Mouse (Mus musculus) adrenal gland, adult (tissue): ENCODE measurements around the gene Gm17677.

Source experiments
- DNase-seq, 2 experiments: peaks; one replicate each; pipeline ENCODE4 v3.0.0; 2022 to 2023; ENCODE audit warnings: low spot score in 1 of 2; ENCODE audit not compliant: inconsistent age in 2 of 2

The Gm17677 gene

DNA sequence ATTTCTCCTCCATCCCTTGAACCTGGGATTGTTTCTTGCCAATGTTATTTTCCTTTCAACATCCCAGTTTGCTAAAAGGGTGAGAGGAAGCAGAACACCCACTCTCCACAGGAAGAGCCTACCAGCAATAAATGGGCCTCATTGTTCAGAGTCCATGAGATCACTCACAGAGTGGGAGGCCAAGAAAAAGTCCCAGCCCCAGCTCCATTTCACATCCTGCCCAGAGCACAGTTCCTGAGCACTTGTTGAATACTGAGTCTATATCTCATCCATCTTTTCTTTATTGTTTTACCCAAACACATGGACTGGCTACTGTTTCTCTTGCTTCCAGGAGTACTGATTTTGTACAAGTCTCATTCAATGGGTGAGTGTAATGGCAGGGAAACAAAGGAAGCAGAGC lies at the start of gene Gm17677:
TSS of gene Gm17677 (plus strand) at position 301 of the 400 bp plus-strand sequence.
- DNase-seq: no peak

DNA sequence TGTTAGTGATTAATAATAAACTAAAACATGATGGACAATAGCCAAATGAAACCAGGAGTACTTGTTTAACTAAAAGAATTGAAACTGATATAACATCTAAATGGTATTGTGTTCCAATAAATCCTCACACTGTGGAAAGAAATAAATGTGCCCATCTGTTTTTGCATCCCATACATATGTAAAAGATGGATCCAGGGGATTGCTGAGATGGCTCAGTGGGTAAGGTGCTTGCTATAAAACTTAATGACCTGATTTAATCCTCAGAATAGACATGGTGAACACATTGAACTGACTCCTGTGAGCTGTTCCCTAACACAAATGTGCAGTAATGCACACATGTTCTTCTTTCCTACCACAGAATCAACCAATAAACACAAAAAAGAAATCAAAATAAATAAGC lies 48.9 kb upstream of the Gm17677 start:
- no peak for DNase-seq

DNA sequence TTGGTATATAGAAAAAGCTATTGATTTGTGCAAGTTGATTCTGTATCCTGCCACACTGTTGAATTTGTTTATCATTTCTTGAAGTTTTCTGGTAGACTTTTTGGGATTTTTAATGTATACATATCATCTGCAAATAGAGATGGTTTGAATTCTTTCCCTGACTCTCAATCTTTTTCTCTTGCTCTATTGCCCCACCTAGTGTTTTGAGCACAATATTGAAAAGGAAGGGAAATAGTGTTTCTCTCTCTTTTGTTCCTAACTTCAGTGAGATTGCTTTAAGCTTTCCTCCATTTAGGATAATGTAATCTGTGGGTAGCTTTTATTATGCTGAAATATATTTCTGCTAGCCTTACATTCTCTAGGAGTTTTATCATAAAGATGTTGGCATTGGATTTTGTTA lies 33.6 kb upstream of the Gm17677 start:
- DNase-seq: no peak

DNA sequence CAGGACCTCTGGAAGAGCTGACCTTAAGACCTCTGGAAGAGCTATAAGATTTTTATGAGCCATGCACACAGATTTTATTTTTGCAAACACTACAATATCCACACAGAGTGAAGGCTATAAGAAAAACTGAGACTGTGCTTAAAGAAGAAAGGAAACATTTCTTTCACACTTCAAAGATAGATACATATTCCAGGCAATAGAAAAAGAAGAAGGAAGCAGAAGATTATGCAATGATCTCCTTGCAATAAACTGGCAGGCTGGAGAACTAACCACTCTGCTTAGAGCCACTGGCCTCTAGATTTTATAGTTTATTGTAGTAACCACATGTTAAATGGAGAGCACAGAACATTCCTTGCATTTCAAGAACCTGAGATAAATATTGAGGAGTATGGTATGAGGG lies 16.0 kb downstream of the Gm17677 start:
- no peak for DNase-seq

DNA sequence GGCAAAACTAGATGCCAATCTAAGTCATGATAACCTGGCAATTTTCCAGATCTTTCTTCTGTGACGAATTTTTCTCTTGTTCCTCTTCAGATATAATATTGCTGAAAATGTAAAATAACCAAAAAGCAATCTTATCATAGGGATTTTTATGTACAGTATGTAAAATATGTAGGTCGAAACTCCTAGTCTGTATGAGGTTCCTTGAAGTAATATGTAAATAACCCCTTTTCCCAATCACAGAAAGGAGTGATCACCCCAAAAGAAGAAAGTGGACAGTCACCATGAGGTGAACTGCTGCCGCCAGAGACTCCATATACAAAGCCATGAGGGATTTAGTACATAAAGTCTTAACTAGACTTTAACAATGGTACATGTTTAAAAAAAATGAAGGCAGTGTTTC lies 37.2 kb downstream of the Gm17677 start, which contains the start of gene Gm17727:
TSS of gene Gm17727 (minus strand) at position 101 of the 400 bp plus-strand sequence.
- no peak for DNase-seq

DNA sequence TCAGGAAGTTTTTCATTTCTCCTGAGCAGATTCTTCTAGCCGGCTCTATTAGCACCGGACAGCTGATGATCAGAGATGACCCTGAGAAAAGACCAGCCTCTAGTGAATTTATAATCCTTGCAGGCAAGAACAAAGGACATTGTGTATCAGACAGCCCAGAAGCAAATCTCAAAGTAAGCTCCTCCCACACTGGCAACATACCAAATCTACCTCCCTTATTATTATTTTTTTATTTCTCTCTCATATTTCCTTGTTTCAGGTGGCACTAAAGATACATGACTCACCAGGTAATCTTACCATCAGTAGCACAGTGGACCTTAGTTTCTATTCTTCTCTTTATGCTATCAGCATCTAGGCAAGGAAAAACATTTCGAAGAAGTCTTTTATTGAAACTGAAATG lies 49.2 kb downstream of the Gm17677 start, which contains the start of the genes Gm27235 and D730048I06Rik:
TSS of gene Gm27235 (minus strand) at position 101 of the 400 bp plus-strand sequence.
TSS of gene D730048I06Rik (minus strand) at position 112 of the 400 bp plus-strand sequence.
- DNase-seq: no peak
